ENCODE assay signal across 12 mouse cellular contexts in genomic region chr17:68071472-68071871, GRCm38 (mm10).
DNase-seq lines count a peak whose midpoint lies in the region; ATAC-seq and TF ChIP-seq lines count a peak whose summit lies in the region.
"Had no signal": no experiment of that assay in that cellular context is flagged by ENCODE, and none has a peak within 500 bp of the region (broad histone marks: within the 10 kb centered on the region; RNA-seq: fewer than 3 reads in every experiment).

No protein-coding gene starts in this region.

- no peaks in the 10 kb centered on the region for H3K27me3 ChIP-seq in lung, embryonic 14.5 days (ENCODE audit: insufficient read depth, low read length)
- no peaks in the 10 kb centered on the region for H3K27me3 ChIP-seq in lung, postnatal 0 days (replicated peaks; ENCODE audit: insufficient read depth, low read length)
- no peaks in the 10 kb centered on the region for H3K27me3 ChIP-seq in embryonic facial prominence, embryonic 11.5 days (ENCODE audit: control insufficient read depth, insufficient read depth, low read length)
- H3K27me3 ChIP-seq in limb, embryonic 14.5 days (ENCODE audit: control insufficient read depth, insufficient read depth, low read length) = no peaks in the 10 kb centered on the region
- H3K27me3 ChIP-seq: liver, embryonic 12.5 days had no signal

- TF ChIP-seq EP300 in lung, postnatal 0 days (IDR thresholded peaks at IDR 0.05) = no peak

- peak; percentile 93 for ATAC-seq in lung, embryonic 14.5 days (ENCODE audit: insufficient read depth)
- no peak for ATAC-seq in lung, postnatal 0 days
- ATAC-seq in embryonic facial prominence, embryonic 11.5 days (replicated peaks; ENCODE audit: insufficient number of reproducible peaks, low FRiP score, low TSS enrichment, low read depth) = peak; percentile 47; the same call in 1 of the 2 replicates
- peak; percentile 45; the same call in 1 of the 2 replicates for ATAC-seq in limb, embryonic 14.5 days (ENCODE audit: low FRiP score, low read depth)
- no peak for ATAC-seq in erythroid progenitor cell, adult 5-6 weeks (replicated peaks; ENCODE audit: low FRiP score, poor library complexity, severe bottlenecking)
- ATAC-seq: liver, embryonic 12.5 days had no signal

- DNase-seq in lung, embryonic 14.5 days = peak; percentile 88
- no peak for DNase-seq in lung, postnatal 0 days (ENCODE audit: low spot score)
- DNase-seq in embryo, embryonic 10.5 days (ENCODE audit: low spot score) = peak; percentile 70
- DNase-seq in embryonic facial prominence, embryonic 11.5 days (ENCODE audit: low spot score) = peak; percentile 64
- peak; percentile 38 for DNase-seq in limb, embryonic 14.5 days (ENCODE audit: low spot score)
- DNase-seq in thymus, postnatal 4 days = no peak
- DNase-seq in testis, postnatal 10 days (ENCODE audit: low spot score) = no peak
- DNase-seq: cerebellum, adult 9-11 months; heart, postnatal 4 days; kidney, adult 8-10 months had no signal

- peak overlapping the region; percentile 67 for H3K27ac ChIP-seq in lung, embryonic 14.5 days (ENCODE audit: low read depth)
- no peak overlapping the region for H3K27ac ChIP-seq in lung, postnatal 0 days (ENCODE audit: low read length)
- no peak overlapping the region for H3K27ac ChIP-seq in embryonic facial prominence, embryonic 11.5 days (replicated peaks; ENCODE audit: low read depth, low read length)
- peak overlapping the region; percentile 61; the same call in 1 of the 2 replicates for H3K27ac ChIP-seq in limb, embryonic 14.5 days (replicated peaks; ENCODE audit: low read depth, low read length)
- H3K27ac ChIP-seq: liver, embryonic 12.5 days had no signal

- no peaks in the 10 kb centered on the region for H3K36me3 ChIP-seq in lung, embryonic 14.5 days (ENCODE audit: insufficient read depth)
- H3K36me3 ChIP-seq in lung, postnatal 0 days (ENCODE audit: insufficient read depth, low read length) = no peaks in the 10 kb centered on the region
- no peaks in the 10 kb centered on the region for H3K36me3 ChIP-seq in embryonic facial prominence, embryonic 11.5 days (replicated peaks; ENCODE audit: control insufficient read depth, insufficient read depth, low read depth, low read length)
- no peaks in the 10 kb centered on the region for H3K36me3 ChIP-seq in limb, embryonic 14.5 days (ENCODE audit: control insufficient read depth, insufficient read depth, low read length)
- H3K36me3 ChIP-seq: liver, embryonic 12.5 days had no signal

- no peak for TF ChIP-seq CTCF in lung, embryonic 14.5 days (IDR thresholded peaks at IDR 0.05; ENCODE audit: low read depth)
- no peak for TF ChIP-seq CTCF in lung, postnatal 0 days (IDR thresholded peaks at IDR 0.05)

- H3K4me1 ChIP-seq in lung, embryonic 14.5 days (ENCODE audit: insufficient read depth) = peaks cover 14% of the 10 kb centered on the region
- H3K4me1 ChIP-seq in lung, postnatal 0 days (ENCODE audit: insufficient read depth, low read depth, low read length) = peaks cover 8% of the 10 kb centered on the region; the same call in 1 of the 2 replicates
- no peaks in the 10 kb centered on the region for H3K4me1 ChIP-seq in embryonic facial prominence, embryonic 11.5 days (ENCODE audit: control insufficient read depth, insufficient read depth, low read length)
- H3K4me1 ChIP-seq in limb, embryonic 14.5 days (ENCODE audit: control insufficient read depth, insufficient read depth, low read length) = peaks cover 24% of the 10 kb centered on the region
- H3K4me1 ChIP-seq: liver, embryonic 12.5 days had no signal

- no peak overlapping the region for H3K4me3 ChIP-seq in lung, embryonic 14.5 days (ENCODE audit: low read depth, low read length)
- H3K4me3 ChIP-seq in lung, postnatal 0 days (ENCODE audit: low read depth, low read length) = no peak overlapping the region
- no peak overlapping the region for H3K4me3 ChIP-seq in embryonic facial prominence, embryonic 11.5 days (ENCODE audit: low read depth, low read length)
- no peak overlapping the region for H3K4me3 ChIP-seq in limb, embryonic 14.5 days (replicated peaks; ENCODE audit: low read length)
- H3K4me3 ChIP-seq: liver, embryonic 12.5 days had no signal

- no peak overlapping the region for H3K4me2 ChIP-seq in lung, embryonic 14.5 days
- no peak overlapping the region for H3K4me2 ChIP-seq in lung, postnatal 0 days (replicated peaks; ENCODE audit: low read depth, low read length)
- no peak overlapping the region for H3K4me2 ChIP-seq in embryonic facial prominence, embryonic 11.5 days (ENCODE audit: low read depth, low read length)
- H3K4me2 ChIP-seq in limb, embryonic 14.5 days (replicated peaks; ENCODE audit: low read depth, low read length, severe bottlenecking) = no peak overlapping the region
- H3K4me2 ChIP-seq: liver, embryonic 12.5 days had no signal

- TF ChIP-seq POLR2A in limb, embryonic 14.5 days (IDR thresholded peaks at IDR 0.05; ENCODE audit: borderline replicate concordance, extremely low read depth, insufficient read depth, insufficient read length) = no peak

- 10% methylated on average over 4 of the region's 4 CpGs for WGBS in lung, embryonic 14.5 days
- 15% methylated on average over 4 of the region's 4 CpGs for WGBS in lung, postnatal 0 days
- WGBS in embryonic facial prominence, embryonic 11.5 days = 20% methylated on average over 4 of the region's 4 CpGs
- WGBS in limb, embryonic 14.5 days = 21% methylated on average over 4 of the region's 4 CpGs

- no peaks in the 10 kb centered on the region for H3K9me3 ChIP-seq in lung, embryonic 14.5 days (ENCODE audit: low read depth, low read length)
- no peaks in the 10 kb centered on the region for H3K9me3 ChIP-seq in lung, postnatal 0 days (ENCODE audit: low read length)
- H3K9me3 ChIP-seq in embryonic facial prominence, embryonic 11.5 days (replicated peaks; ENCODE audit: control insufficient read depth, low read length) = no peaks in the 10 kb centered on the region
- no peaks in the 10 kb centered on the region for H3K9me3 ChIP-seq in limb, embryonic 14.5 days (ENCODE audit: control insufficient read depth, low read length)
- H3K9me3 ChIP-seq: liver, embryonic 12.5 days had no signal

- no peak overlapping the region for H3K9ac ChIP-seq in lung, embryonic 14.5 days
- H3K9ac ChIP-seq in lung, postnatal 0 days (replicated peaks; ENCODE audit: low read depth) = no peak overlapping the region
- H3K9ac ChIP-seq in embryonic facial prominence, embryonic 11.5 days (replicated peaks; ENCODE audit: low read length) = no peak overlapping the region
- H3K9ac ChIP-seq in limb, embryonic 14.5 days (ENCODE audit: low read depth, low read length, severe bottlenecking) = no peak overlapping the region
- H3K9ac ChIP-seq: liver, embryonic 12.5 days had no signal

Comparison
In these comparisons a context has a peak if more than half of its experiments do, and no peak if none do; other contexts are left out.
1. ATAC-seq: peak in lung, embryonic 14.5 days (single experiment), embryonic facial prominence, embryonic 11.5 days (single experiment) and limb, embryonic 14.5 days (single experiment); none in lung, postnatal 0 days (single experiment) and erythroid progenitor cell, adult 5-6 weeks (single experiment).
2. DNase-seq: peak in lung, embryonic 14.5 days (single experiment), embryo, embryonic 10.5 days (single experiment), embryonic facial prominence, embryonic 11.5 days (single experiment) and limb, embryonic 14.5 days (single experiment); none in lung, postnatal 0 days (single experiment), thymus, postnatal 4 days (single experiment) and testis, postnatal 10 days (single experiment).
3. H3K27ac ChIP-seq: peak in lung, embryonic 14.5 days (single experiment) and limb, embryonic 14.5 days (single experiment); none in lung, postnatal 0 days (single experiment) and embryonic facial prominence, embryonic 11.5 days (single experiment).